Mouse (Mus musculus): ENCODE measurements at regions not wholly inside any gene's neighbourhood (a gene's known extent, or its start where the extent isn't known, plus 50 kb on each side); places are given as distances from the start of the nearest gene placed in this dataset.

DNA sequence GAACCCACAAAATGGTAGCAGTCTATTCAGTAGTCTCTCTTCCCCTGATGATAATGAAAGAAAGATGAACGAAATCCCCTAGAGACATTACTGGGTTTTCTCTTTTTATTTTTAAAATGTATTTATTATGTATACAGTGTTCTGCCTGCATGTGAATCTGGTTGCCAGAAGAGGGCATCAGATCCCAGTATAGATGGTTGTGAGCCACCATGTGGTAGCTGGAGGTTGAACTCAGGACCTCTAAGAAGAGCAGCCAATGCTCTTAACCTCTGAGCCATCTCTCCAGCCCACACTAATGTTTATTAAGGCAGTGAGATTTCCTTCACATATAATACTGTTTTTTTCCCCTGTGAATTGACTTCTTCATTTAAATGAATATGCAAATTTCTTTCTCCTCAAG, 155.4 kb upstream of the Zc3h12c start:
- DNase-seq, result no peak
- intact Hi-C loops (cut with DNase I), result no loop called here

DNA sequence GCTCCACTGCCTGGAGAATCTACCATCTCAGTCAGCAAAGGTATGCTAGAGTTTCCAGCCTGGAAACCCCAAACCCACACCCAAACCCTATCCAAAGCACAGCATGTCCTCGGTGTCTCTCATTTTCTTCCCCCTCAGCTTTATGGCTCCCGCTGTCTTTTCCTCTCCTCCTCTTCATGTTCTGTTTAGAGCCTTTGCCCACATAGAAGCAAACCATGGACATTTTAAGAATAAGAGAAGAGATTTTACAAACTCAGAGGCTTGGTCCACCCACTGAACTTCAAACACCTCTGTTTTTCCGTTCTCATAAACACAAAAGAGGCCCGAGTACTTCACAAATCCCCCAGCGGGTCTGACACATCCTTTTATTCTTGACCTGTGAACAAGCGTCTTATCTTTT, 154.9 kb upstream of the Zc3h12c start:
- intact Hi-C loops (cut with DNase I), result no loop called here
- no peak for DNase-seq

DNA sequence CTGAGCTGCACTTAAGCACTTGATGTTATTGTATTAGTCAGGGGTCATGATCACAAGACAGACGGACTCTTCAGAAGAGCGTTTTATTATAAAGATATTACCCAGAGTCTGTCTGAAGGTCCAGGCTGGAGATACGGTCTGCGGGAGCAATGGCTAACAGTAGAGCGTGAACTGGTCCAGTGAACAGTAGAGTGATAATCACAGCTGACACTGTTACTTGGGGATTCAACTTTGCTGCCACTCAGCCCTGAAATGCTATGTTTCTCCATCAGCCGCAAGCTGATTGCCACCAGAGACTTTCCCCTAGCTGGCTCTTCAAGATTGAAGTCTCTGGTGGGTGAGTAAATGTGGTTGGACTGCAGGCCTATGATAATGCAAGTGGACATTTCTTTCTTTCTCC, 133.1 kb upstream of the Zc3h12c start:
- no peak for DNase-seq
- intact Hi-C loops (cut with DNase I), result no loop called here

DNA sequence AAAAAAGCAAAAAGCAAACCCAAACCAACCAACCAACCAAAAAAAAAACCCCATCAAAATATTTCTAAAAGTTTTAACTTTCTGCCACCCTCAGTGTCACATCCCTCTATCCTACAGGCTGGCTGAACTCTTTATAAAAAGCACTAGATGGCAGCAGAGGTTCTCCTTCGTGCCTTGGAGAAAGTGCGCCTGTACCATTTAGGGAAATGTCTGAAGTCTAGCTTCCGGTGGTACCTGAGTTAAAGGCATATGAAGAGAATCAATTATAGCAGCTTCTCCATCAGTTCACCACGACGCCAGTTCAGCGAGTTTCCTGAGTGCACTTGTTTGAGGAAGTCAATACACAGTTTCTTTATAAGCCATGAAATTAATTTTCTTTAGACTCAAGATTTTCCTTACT, 130.0 kb upstream of the Zc3h12c start:
- intact Hi-C loops (cut with DNase I), result loop anchor here (5.0 to 10.0 kb wide), 3 partner anchors 379 to 919 kb away; partner anchors contain the start of gene AI593442
- no peak for DNase-seq

DNA sequence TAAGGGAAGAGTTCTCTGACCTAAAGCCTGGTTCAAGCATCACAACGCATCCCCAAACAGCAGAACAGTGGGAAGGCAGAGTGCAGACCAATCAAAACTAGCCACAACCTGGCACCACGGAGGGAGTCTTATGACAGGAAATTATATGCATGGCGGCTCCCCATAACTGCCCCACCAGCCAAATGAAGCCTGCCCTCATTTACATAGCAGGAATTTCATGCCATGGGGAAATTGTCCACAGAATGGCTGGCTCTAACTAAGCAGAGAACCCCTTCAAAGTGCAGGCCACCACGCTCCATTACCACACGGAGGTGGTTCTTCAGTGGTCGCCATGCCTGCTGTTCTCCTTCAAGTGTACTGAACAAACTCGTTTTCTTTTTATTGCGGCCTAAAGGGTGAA, 126.3 kb upstream of the Zc3h12c start:
- intact Hi-C loops (cut with DNase I), result loop anchor here (5.0 to 10.0 kb wide), 3 partner anchors 383 to 923 kb away; partner anchors contain the start of gene AI593442
- peak; percentile 20 for DNase-seq

DNA sequence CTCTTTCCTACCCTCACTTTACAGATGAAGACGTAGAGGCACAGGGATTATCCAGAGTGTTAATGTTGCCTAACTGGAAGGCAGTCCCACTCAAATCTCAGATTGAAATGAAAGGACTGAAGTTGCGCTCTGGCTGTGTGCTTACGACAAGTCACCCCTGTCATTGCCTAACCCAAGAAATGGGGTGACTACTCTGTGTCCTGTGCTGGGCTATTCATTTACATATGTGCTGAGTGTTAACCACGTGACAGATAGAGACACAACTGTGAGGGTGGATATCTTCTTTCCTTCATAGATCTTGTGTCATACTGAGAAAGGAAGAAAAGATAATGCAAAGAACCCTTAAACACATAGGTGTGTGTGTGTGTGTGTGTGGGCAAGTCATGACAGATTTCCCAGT, 120.7 kb upstream of the Zc3h12c start:
- intact Hi-C loops (cut with DNase I), result loop anchor here (5.0 to 10.0 kb wide), 5 partner anchors 124 to 1124 kb away; partner anchors contain the start of genes Gm32742 and Zc3h12c
- DNase-seq, result no peak

DNA sequence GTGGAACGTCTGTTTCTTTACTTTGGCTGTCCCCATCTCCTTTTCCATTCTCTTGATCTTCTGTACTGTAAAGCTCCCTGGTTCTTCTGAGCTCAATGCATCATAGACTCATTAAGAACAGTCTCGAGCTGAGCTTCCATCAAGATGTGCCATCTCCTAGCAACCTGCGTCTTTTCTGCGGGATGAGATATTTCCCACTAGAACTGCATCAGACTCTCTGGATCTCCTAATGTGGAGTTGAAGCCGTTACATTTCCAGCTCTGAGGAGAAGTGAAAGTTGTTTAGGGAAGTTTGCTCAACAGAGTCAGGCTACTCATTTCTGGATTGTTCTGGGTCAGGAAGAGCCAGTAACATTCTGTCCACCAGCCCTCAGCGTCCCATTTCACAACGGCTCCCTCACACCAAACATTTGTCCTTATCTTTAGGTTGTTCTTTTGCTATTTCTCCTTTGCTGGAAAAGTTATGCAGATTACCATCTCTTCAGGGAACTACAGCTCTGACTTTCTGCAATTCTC, 119.4 kb upstream of the Zc3h12c start:
- intact Hi-C loops (cut with DNase I), result loop anchor here (5.0 to 10.0 kb wide), 5 partner anchors 123 to 1123 kb away; partner anchors contain the start of genes Gm32742 and Zc3h12c

DNA sequence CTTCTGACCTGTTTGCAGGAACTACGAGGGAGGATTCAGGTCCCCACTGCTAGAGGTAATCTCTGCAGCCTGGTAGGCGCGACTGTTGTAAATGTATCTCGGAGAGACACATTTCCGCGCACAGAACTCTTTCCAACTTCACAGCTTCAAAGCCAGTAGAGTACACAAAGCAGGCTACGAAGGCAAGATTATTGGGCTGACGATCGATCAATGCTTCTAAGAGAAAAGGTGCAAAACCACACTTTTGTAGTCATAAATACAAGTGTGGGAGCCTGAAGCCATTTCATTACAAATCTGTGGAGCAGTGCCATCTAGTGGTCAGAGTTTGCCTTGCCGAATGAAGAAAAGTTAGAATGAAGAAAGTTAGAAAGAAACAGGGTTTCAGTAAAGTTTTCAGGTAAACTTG, 118.9 kb upstream of the Zc3h12c start:
- peak; percentile 41 for DNase-seq
- intact Hi-C loops (cut with DNase I), result loop anchor here (5.0 to 10.0 kb wide), 5 partner anchors 122 to 1122 kb away; partner anchors contain the start of genes Gm32742 and Zc3h12c

More for the DNA sequence above, 119.4 kb upstream of the Zc3h12c start:
- DNase-seq, result no peak

DNA sequence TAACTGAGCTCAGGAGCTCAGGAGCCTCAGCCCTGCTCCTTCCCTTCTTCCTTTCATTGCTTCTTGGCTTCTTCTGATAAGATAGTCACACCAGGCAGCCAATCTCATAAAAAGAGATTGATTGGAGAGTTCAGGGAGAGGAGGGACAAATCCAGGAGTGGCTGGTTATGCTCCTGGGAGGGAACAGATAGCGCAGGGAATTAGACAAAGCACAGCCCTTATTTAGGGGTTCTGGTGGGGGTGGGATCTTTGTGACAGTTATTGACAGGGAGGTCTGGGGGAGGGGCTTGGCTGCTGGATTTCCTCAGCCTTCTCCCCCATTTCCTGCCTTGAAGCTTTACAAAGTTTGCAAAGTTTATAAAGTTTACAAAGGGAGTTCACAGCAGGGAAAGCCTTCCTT, 117.7 kb upstream of the Zc3h12c start:
- DNase-seq, result no peak
- intact Hi-C loops (cut with DNase I), result loop anchor here (5.0 to 10.0 kb wide), 5 partner anchors 121 to 1121 kb away; partner anchors contain the start of genes Gm32742 and Zc3h12c

DNA sequence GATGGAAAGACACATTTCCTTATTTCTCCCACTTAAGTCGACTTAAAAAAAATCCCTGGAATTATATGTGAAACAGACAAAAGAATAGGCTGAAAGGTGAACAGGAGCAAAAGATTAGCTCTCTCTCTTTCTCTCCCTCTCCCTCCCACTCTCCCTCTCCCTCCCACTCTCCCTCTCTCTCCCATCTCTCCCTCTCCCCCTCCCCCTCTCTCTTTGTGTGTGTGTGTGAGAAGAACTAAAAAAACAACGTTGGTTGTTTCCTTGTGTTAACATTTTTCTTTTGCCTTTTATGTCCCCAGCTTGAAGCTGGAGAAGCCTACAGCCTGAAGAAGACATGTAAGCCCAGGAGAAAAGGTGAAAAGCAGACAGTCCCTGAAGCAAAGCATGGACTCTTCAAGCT, 115.2 kb upstream of the Zc3h12c start:
- no peak for DNase-seq
- intact Hi-C loops (cut with DNase I), result loop anchor here (10.0 kb wide), 3 partner anchors 119 to 1119 kb away; partner anchors contain the start of genes Gm32742 and Zc3h12c

DNA sequence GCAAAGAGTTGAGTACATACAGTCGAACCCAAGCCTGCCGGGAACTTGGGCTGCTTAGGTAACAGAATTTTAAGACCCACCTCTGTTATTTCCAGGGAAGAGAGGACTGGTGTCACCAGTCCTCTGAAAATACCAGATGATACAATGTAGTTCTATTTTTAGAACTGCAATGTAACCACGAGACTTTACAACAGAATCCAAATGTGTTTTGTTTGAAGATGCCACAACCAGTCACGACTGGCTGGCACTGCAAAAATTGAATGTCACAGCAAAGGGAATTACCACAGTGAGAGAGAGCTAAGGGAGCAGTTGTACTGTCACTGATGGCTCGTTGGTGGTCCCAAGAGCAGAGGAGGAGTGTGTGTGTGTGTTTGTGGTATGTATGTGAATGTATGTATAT, 112.6 kb upstream of the Zc3h12c start:
- DNase-seq, result no peak
- intact Hi-C loops (cut with DNase I), result loop anchor here (10.0 kb wide), 3 partner anchors 116 to 1116 kb away; partner anchors contain the start of genes Gm32742 and Zc3h12c

DNA sequence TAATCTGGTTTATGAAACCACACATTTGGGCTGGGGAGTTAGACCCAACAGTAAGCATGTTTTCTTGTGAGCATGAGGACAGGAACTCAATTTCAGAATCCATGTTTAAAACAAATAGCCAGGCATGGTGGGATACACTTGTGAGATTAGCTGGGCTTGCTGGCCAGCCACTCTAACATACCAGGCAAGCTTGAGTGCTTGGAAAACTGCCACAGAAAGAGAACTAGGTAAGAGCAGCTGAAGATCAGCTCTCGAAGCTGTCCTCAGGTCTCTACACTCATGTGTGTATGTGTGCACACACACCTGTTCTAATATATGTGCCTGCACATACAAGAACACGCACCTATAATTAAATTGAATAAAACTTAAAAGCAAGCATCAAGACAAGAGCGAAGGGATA, 112.2 kb upstream of the Zc3h12c start:
- intact Hi-C loops (cut with DNase I), result loop anchor here (10.0 kb wide), 3 partner anchors 116 to 1116 kb away; partner anchors contain the start of genes Gm32742 and Zc3h12c
- no peak for DNase-seq

DNA sequence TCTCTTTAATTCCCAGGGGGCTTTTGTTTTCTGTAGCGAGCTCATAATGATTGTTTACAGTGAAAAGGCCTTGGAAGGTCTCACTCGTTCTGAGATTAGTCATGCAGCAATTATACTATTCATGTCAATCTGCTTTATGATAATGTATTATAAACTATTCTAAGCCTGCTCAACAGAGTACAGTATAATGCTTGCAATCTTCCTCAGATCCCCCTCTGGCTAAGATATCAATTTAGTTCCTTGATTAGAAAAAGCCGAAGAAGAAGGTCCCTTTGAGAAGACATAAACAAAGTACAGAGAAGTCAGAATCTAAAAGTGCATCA, 110.3 kb upstream of the Zc3h12c start:
- DNase-seq, result no peak
- intact Hi-C loops (cut with DNase I), result no loop called here

DNA sequence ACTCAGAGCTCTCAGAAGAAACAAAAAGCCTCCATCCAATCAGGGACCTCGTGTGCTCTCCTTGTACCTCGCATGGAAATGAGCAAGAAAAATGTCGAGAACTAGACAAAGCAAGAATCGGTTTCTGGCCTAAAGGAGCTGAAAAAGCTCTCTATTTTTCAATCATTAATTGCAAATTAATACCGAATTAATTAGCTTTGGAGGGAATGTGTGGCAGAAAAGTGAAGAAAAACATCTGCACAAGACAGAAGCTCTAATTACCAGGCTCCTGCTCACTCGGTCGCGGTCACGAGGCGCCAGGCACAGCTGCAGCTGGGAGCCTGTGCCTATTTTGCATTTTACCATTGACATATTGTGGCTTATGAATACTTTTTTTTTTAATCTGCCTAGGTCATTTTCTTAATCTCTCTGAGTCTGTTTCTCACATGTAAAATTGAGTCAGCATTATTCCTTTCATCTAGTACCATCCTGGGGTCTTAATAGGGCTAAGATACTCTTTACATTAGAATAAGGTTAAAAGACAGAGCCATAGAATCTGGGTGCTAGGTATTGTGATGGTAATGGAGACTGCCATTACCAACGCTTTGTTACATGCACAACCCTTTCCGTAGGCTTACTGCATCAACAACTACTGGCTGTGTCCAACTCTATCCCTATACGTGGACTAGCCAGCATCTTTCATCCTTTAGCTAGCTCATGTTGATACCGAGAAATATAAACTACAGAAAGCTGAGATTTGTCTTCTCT, 109.8 kb upstream of the Zc3h12c start:
- no peak for DNase-seq
- intact Hi-C loops (cut with DNase I), result no loop called here

DNA sequence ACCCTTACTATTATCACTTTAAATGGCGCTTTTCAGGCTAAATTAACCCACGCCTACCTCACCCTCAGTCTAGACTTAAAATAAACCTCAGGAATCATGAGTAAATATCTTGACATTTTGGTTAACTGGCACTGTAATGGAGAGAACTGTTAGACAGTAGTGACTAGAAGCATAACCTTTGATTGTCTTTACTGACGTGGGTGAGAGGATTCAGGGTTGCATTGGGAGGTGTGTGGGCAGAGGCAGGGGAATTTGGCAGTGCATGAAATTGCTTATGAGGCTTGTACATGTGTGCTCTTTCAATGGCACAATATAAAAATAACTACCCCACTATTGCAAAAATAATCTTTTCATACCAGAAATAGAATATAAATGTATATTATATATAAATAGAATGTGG, 105.6 kb upstream of the Zc3h12c start:
- intact Hi-C loops (cut with DNase I), result no loop called here
- no peak for DNase-seq

DNA sequence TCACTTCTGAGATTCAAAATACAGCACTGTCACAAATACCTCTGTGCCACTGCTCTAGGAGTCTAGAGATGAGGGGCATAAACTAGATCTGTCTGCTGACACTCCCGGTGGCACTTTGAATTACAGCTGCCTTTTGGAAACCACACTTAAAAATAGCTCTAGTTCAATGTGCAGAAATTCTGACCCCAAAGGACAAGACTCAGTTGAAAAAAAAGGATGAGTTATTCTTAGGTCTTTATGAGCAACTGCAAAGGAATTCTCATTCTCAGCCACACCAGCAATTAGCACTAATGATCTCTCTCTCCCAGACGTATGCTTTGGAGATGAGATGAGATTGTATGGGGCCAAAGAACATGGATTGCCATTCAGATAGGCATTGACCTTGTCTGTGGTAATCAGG, 104.3 kb upstream of the Zc3h12c start:
- no peak for DNase-seq
- intact Hi-C loops (cut with DNase I), result no loop called here

DNA sequence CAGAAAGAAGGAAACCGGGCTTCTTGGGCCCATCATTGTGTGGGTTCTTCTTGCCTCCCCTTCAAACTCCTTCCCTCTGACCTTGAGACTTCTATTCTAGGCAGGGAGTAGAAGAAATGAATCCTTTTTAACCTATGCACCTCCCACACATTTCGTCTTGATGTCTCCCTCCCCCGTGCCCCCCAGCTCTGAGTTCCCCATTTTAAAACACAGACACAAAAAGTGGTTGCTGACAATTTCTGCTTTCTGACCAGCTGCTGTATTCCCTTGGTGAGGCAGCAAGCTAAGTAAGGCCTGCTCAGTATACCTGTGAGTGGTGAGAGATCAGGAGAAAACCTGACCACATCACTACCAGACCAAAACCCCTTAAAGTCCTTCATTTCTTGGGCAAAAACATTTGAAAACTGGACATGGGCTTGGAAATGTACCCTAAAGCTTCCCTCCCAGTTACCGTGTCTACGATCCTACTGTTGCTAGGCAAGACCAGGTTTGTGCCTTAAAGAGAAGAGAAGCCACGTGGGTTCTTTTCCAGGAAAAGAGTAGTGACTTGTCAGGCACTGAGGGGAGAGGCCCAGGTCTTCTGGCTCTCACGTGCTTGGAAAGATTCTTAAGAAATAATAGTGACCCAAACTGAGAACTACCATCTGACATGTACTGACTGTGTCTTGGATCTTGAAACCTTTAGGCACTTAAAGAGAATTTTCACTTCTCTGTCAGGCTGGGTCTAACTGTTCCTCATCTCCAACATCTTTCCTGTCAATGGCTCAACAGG, 103.2 kb upstream of the Zc3h12c start:
- intact Hi-C loops (cut with DNase I), result no loop called here
- DNase-seq, result no peak

DNA sequence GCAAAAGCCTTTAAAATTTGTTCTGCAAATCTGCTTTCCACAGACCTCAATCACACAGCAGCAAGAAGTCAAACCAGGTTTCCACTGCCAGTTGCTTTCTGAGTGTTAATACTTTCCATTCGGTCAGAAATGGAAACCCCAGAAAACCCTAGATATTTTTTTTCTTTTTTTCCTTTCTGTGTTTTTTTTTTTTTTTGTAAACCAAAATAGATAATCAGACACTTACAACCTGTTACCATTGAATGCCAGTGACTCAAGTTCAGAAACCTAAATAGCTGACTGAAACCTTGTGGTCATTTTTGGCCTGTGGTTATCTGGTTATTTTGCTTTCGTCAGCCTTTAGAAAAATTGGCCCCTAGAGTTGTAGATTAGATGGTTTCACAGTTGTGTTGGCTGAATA, 93.2 kb upstream of the Zc3h12c start:
- no peak for DNase-seq
- intact Hi-C loops (cut with DNase I), result no loop called here

DNA sequence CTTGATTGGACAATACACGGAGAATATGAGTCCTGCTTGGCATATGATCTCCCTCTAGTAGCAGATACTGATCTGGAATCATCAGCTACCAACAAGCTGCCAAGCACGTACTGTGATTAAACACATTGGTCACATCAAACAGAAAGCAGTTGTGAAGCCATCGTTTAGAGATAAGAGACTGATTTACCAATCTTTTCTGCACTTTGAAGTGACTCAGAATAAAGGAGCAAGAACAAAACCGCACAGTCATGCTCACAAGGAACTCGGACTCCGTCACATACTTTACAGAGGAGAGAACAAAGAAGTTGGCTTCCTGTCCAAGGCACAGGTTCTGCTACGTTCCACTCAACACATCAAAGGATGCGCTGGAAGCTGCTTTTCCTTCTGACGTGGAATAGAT, 91.1 kb upstream of the Zc3h12c start:
- no peak for DNase-seq
- intact Hi-C loops (cut with DNase I), result no loop called here

DNA sequence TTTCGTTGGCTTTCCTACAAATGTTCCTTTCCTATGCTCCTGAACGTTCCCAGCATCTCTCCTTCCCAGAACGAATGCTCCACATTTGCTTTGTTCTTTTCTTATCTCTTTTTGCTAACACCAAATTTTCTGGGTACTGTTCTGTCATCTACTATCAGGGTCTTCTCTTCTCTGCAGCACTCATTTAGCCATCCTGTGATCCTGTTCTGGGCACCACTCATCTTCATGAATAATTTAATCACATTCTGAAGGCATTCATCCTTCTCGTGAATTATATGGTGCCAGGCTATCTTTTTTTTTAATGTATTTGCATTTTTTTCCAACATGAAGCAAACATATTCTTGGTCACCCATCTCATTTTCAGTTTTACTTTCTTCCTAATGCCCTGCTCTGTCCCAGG, 87.3 kb upstream of the Zc3h12c start:
- intact Hi-C loops (cut with DNase I), result no loop called here
- DNase-seq, result no peak

DNA sequence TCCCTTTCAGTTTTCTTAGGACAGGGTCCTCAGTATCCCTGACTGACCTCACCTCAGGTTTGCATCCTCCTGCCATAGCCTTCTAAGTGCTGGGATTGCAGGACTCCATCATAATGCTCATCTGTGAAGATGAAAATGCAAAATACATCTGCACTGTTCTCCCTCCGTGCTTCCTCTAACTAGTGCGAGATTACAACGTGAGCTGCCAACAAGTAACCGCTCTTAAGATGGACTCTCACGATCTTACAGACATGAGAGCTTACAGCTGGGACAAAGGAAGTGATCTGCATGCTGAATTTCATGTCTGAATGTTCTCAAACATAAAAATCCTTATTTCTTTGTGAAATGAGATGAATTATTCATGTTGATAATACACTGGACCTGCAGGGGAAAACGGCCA, 86.1 kb upstream of the Zc3h12c start:
- intact Hi-C loops (cut with DNase I), result no loop called here
- DNase-seq, result no peak

Measured in left cerebral cortex, postnatal 4 days (tissue).